Mouse (Mus musculus) embryonic fibroblast, embryonic 13.5 days (primary cell): ENCODE data around the gene Fbxl19.

Experiments
- CTCF ChIP-seq: IDR thresholded peaks from 2 replicates; pipeline ENCODE4 v1.5.1; 2011; ENCODE audit warnings: mild to moderate bottlenecking, control low read depth, low read length, moderate library complexity, borderline replicate concordance; ENCODE audit not compliant: insufficient read depth
- POLR2A ChIP-seq: IDR thresholded peaks from 2 replicates; pipeline ENCODE4 v1.6.1; 2011; ENCODE audit warnings: low read depth, mild to moderate bottlenecking, control low read depth, low read length, moderate library complexity

- no peak for TF ChIP-seq CTCF
- TF ChIP-seq POLR2A = no peak
Measured at GRCm38 (mm10) chr7:127707045-127707956, 37.0 kb upstream of the Fbxl19 start.
